Mouse (Mus musculus): ENCODE measurements around the gene Atoh8.

The Atoh8 gene

GRCm38 (mm10) chr6:72235098-72235806 is at the start of gene Atoh8:
TSS of gene Atoh8 (minus strand) at chr6:72235577.
- DNase-seq (ENCODE audit: low spot score): no peak

GRCm38 (mm10) chr6:72283914-72284313 is 48.5 kb upstream of the Atoh8 start:
- no peak for DNase-seq (ENCODE audit: low spot score)

GRCm38 (mm10) chr6:72280410-72280998 is 45.1 kb upstream of the Atoh8 start:
- no peak for DNase-seq (ENCODE audit: low spot score)

GRCm38 (mm10) chr6:72279505-72279904 is 44.1 kb upstream of the Atoh8 start:
- DNase-seq (ENCODE audit: low spot score): no peak

GRCm38 (mm10) chr6:72278835-72279234 is 43.5 kb upstream of the Atoh8 start:
- no peak for DNase-seq (ENCODE audit: low spot score)

- no peak for DNase-seq (ENCODE audit: low spot score)
Measured at GRCm38 (mm10) chr6:72277508-72278166, 42.3 kb upstream of the Atoh8 start.

GRCm38 (mm10) chr6:72276972-72277441 is 41.6 kb upstream of the Atoh8 start:
- no peak for DNase-seq (ENCODE audit: low spot score)

GRCm38 (mm10) chr6:72276141-72276540 is 40.8 kb upstream of the Atoh8 start:
- no peak for DNase-seq (ENCODE audit: low spot score)

GRCm38 (mm10) chr6:72275527-72275926 is 40.1 kb upstream of the Atoh8 start:
- no peak for DNase-seq (ENCODE audit: low spot score)

- no peak for DNase-seq (ENCODE audit: low spot score)
Measured at GRCm38 (mm10) chr6:72273153-72273552, 37.8 kb upstream of the Atoh8 start.

- DNase-seq (ENCODE audit: low spot score): no peak
Measured at GRCm38 (mm10) chr6:72272161-72272696, 36.9 kb upstream of the Atoh8 start.

- peak; percentile 14 for DNase-seq (ENCODE audit: low spot score)
Measured at GRCm38 (mm10) chr6:72270952-72271519, 35.7 kb upstream of the Atoh8 start.

- no peak for DNase-seq (ENCODE audit: low spot score)
Measured at GRCm38 (mm10) chr6:72270258-72270657, 34.9 kb upstream of the Atoh8 start.

GRCm38 (mm10) chr6:72268149-72268847 is 32.9 kb upstream of the Atoh8 start:
- DNase-seq (ENCODE audit: low spot score): no peak

GRCm38 (mm10) chr6:72265664-72266063 is 30.3 kb upstream of the Atoh8 start:
- no peak for DNase-seq (ENCODE audit: low spot score)

- no peak for DNase-seq (ENCODE audit: low spot score)
Measured at GRCm38 (mm10) chr6:72263679-72264265, 28.4 kb upstream of the Atoh8 start.

- no peak for DNase-seq (ENCODE audit: low spot score)
Measured at GRCm38 (mm10) chr6:72261683-72262320, 26.4 kb upstream of the Atoh8 start.

GRCm38 (mm10) chr6:72260981-72261682 is 25.8 kb upstream of the Atoh8 start:
- DNase-seq (ENCODE audit: low spot score): peak; percentile 67

- DNase-seq (ENCODE audit: low spot score): no peak
Measured at GRCm38 (mm10) chr6:72259474-72259873, 24.1 kb upstream of the Atoh8 start.

- no peak for DNase-seq (ENCODE audit: low spot score)
Measured at GRCm38 (mm10) chr6:72255294-72255693, 19.9 kb upstream of the Atoh8 start.

Measured in left cerebral cortex, adult 11 months (tissue).